Mouse (Mus musculus) bone marrow macrophage, adult 2 months (primary cell): Measurements from ENCODE around the gene Anks6. TPM values are rescaled to one million over a fixed set of nuclear protein-coding genes. Genes with fewer than 3 reads are reported as not detected.

ENCODE experiments used
- H3K27ac ChIP-seq: 2 replicates; pipeline ENCODE4 v1.5.1; 2012; ENCODE audit warnings: low read depth, low read length; ENCODE audit not compliant: insufficient read depth
- H3K4me1 ChIP-seq: 2 replicates; pipeline ENCODE4 v1.6.1; 2012; ENCODE audit warnings: low read length; ENCODE audit not compliant: control insufficient read depth, insufficient read depth
- H3K4me3 ChIP-seq: 2 replicates; pipeline ENCODE4 v1.5.1; 2012; ENCODE audit warnings: mild to moderate bottlenecking, low read length, moderate library complexity; ENCODE audit not compliant: insufficient read depth
- CTCF ChIP-seq: IDR thresholded peaks from 2 replicates; pipeline ENCODE4 v1.5.1; 2012; ENCODE audit warnings: low read depth, mild to moderate bottlenecking, low read length, moderate library complexity
- POLR2A ChIP-seq: IDR thresholded peaks from 2 replicates; pipeline ENCODE4 v1.6.1; 2012; ENCODE audit warnings: mild to moderate bottlenecking, low read depth, low read length, borderline replicate concordance
- polyA plus RNA-seq: library from polyadenylated mRNA; stranded (reverse); fragments of >200 nt; gene quantifications from 2 replicates; pipeline ENCODE4 v1.2.4, GENCODE M21; 2012; ENCODE audit not compliant: missing spikeins, insufficient read depth, insufficient read length

The Anks6 gene
- polyA plus RNA-seq, 1 experiment: 2.4 TPM

DNA sequence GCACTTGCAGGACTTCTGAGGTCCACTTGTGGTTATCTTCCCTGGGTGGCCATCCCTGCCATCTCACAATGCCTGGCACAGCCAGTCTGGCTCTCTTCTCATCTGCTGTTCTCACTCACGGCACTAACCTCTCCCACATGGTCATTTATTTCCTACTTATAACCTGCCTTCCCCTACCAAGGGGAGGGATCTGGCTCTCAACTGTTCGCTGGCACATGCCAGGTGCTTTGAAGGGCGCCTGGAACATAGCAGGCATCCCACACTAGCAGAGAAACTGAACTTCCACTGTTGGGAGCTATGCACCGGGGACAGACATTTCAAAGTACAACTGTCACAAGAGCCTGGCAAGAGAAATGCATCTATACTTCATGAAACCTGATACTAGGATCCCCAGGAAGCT lies 9.5 kb downstream of the Anks6 start:
- no peak overlapping the region for H3K27ac ChIP-seq
- TF ChIP-seq CTCF (no peak), POLR2A (no peak)
- no peaks in the 10 kb centered on the region for H3K4me1 ChIP-seq
- H3K4me3 ChIP-seq: no peak overlapping the region

DNA sequence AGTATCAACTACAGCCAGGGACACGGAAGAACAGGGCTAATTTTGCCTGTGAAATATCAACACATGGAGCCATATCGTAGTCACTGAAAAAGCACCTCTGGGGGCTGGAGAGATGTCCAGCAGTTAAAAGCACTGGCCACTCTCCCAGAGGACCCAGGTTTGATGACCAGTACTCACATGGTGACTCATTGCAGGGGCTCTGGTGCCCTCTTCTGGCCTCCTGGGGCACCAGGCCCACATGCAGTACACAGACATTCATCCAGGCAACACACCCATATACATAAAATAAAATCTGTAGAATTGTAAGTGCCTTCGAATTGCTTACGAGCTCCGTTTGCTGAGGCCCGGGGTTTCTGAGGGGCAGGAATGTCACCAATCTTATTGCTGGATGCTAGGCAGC lies 10.3 kb downstream of the Anks6 start:
- no peak overlapping the region for H3K27ac ChIP-seq
- H3K4me3 ChIP-seq: no peak overlapping the region
- no peaks in the 10 kb centered on the region for H3K4me1 ChIP-seq
- TF ChIP-seq POLR2A (no peak), CTCF (peak; percentile 21; the same call in 1 of the 2 replicates)

DNA sequence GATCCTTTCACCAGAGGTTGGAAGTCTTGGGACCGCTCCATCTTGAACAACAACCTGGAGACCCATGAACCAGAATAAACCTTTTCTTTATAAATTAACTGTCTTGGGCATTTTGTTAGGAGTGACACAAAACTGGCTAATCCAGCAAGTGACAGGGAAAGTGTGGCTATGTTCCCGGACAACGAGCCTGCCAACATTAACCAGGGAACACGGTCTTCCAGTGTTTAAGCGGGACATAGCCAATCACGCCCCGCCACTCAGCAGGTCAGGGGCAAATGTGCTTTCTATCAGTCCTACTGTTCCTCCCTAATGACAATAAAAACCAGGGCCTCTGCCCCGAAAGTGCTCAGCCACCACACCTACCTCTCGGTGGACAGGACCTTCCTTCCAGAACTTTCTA lies 13.4 kb downstream of the Anks6 start:
- H3K4me3 ChIP-seq: no peak overlapping the region
- no peak for TF ChIP-seq CTCF
- TF ChIP-seq POLR2A: no peak
- H3K4me1 ChIP-seq: no peaks in the 10 kb centered on the region
- H3K27ac ChIP-seq: no peak overlapping the region

DNA sequence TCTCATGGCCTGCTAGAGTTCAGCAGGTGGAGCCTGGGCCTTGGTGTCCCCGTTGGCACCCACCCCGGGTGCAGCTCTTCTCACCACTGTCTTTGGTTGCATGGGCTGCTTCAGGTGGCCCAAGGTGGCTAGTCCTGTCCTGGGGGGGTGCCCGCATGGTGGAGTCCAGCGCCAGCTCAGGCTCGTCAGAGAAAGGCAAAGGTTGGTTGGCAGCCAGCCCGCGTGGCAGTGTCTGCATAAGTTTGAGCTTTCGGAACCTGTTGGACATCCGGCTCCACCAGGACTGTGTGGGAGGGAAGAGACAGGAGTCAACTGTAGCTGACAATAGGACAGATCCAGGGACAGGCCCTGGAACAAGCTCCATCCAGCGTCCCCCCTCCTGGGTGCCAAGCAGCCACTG lies 17.6 kb downstream of the Anks6 start:
- H3K4me1 ChIP-seq: no peaks in the 10 kb centered on the region
- H3K4me3 ChIP-seq: no peak overlapping the region
- TF ChIP-seq POLR2A: no peak
- TF ChIP-seq CTCF: no peak
- no peak overlapping the region for H3K27ac ChIP-seq

DNA sequence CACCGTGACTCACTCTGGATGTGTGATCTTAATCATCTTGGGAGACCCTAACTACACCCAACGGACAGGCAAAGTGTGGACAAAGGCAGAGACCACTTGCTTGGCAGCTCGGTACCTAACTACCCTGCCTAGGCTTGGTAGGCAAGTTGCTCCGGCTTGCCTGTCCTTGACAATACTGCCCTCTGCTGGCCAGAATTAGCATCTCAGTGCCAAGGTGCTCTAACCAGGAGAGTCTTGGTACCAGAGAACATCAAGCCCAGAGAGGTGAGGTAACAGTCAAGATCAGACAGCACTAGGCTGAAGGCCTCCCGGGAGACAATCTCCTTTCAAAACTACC lies 19.9 kb downstream of the Anks6 start:
- H3K4me1 ChIP-seq: no peaks in the 10 kb centered on the region
- TF ChIP-seq CTCF (peak; percentile 93), POLR2A (no peak)
- no peak overlapping the region for H3K4me3 ChIP-seq
- no peak overlapping the region for H3K27ac ChIP-seq

DNA sequence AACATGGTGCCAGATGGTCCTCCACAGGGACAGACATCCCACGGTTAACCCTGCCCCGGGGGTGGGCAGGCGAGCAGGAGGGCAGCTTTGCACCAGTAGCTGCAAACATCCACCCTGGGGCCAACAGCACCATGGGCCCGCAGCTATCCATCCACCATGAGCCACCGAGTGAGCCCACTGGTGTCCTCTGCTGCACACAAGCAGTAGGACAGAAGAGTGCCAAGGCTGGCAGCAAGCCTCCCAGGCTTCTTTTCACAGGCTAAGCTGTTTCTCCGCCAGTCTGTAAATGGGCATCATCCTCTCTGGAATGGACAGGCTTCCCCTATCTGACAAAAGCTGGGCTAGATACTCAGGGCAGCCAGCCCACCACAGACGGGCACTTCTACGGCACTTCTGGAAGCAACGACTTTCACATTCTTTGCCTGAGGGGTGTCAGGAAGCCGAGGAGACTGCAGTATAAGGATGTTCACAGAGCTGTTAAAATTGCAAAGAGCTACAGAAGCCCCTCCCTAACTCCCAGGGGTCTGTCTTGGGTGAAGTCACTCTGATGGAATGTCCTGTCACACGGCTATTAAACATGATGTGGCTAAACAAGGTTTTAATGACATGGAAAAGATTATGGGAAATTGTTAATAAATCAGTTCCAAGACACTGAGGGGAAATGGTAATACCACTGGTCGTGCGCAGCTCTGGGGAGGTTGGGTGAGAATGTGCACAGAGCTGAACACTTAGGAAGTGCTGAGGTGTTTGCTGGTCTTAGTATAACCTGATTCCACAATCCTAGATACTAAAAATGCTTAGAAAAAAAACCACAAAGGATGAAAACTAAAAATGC lies 20.5 kb downstream of the Anks6 start:
- TF ChIP-seq POLR2A (no peak), CTCF (no peak)
- Histone ChIP-seq H3K27ac (no peak overlapping the region), H3K4me1 (no peaks in the 10 kb centered on the region), H3K4me3 (no peak overlapping the region)

DNA sequence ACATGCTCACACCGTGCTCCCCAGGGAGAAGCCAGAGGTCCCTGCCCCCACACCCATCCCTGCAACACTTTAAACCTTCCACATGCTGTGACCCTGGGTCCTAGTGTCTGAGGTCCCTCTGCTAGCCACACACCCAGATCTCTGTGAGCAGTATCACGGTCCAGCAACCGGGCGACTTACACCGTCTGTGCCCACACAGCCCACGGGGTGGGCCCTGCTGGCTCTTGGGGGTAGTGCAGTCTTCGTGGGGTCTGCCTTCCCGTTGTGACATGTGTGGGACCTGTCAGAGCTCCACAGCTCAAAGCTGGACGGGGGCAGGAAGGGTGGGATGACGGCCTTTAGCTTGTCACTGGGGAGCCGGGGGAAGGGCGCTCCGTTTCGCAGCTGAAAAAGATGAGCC lies 21.7 kb downstream of the Anks6 start:
- no peak for TF ChIP-seq POLR2A
- no peak for TF ChIP-seq CTCF
- Histone ChIP-seq H3K4me3 (no peak overlapping the region), H3K4me1 (no peaks in the 10 kb centered on the region), H3K27ac (no peak overlapping the region)

DNA sequence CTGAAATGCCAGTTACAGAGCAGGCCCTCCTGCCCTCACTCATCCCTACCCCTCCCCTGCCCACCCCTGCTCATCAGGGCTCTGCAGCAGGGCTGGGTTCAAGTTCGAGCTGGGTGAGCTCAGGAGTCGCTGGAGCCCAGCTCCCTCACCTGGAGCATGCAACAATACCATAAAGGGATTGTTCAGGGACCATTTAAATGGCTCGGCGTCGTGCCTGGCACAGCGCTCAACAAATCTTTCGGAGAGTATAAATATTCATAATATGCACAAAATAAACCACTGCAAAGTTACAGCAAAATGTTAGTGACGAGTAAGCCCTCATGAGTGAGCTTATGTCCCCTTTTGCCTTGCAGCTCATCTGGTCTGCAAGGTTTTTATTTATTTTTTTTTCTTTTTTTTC lies 25.1 kb downstream of the Anks6 start:
- TF ChIP-seq POLR2A (no peak), CTCF (no peak)
- H3K4me3 ChIP-seq: no peak overlapping the region
- no peak overlapping the region for H3K27ac ChIP-seq
- H3K4me1 ChIP-seq: no peaks in the 10 kb centered on the region

DNA sequence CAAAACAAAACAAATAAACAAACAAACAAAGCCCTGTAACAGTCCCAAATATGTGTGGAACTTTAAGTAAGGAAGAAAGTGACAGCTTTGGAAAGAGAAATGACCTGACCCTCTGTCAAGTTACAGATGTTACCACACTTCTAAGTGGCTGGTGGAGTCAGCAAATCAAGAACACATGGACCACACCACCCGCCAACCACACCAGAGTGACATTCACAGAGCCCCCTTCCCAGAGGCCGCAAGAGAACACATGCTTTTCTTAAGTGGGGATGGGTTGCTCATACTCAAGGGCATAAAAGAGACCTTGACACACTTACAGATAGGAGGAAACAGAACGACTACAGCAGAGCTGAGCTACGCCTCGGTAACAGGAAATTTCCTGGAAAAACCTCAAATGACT lies 28.4 kb downstream of the Anks6 start:
- Histone ChIP-seq H3K4me1 (no peaks in the 10 kb centered on the region), H3K4me3 (no peak overlapping the region), H3K27ac (no peak overlapping the region)
- no peak for TF ChIP-seq POLR2A
- TF ChIP-seq CTCF: no peak

DNA sequence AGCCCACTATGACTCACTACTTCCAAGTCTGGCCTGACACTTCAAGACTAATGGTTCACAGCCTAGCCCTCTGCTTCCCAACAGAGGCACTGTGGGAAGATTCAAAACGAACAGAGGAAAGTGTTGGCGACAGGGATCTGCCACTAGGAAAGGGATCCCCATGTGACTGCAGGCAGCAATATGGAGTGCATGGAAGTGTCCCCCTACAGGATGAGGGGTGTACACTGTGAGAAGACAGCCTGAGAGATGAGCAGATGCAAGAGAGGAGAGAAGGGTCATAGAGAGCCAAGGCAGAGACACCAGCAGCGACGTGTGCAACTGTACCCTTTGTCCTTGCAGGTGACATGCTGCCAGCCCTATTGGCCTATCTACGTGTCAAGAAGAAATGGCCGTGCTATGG lies 33.3 kb downstream of the Anks6 start:
- no peak for TF ChIP-seq CTCF
- TF ChIP-seq POLR2A: no peak
- H3K4me1 ChIP-seq: no peaks in the 10 kb centered on the region

More for the DNA sequence above, 33.3 kb downstream of the Anks6 start:
- Histone ChIP-seq H3K4me3 (no peak overlapping the region), H3K27ac (no peak overlapping the region)
